Mouse (Mus musculus) liver, embryonic 14.5 days (tissue): ENCODE measurements around the gene Rfx4. TPM values are rescaled to one million over a fixed set of nuclear protein-coding genes. Genes with fewer than 3 reads are reported as not detected.

Experiments
- ATAC-seq: fragments of 200-750 bp; cut with Nextera tagmentation; 2 replicates; pipeline ENCODE4 v1.8.0; 2017; ENCODE audit warnings: moderate number of reproducible peaks, mild to moderate bottlenecking, moderate library complexity; ENCODE audit not compliant: insufficient read depth
- DNase-seq, 3 experiments: peaks; one replicate each; pipeline ENCODE4 v3.0.0-alpha.2; 2012 to 2013; ENCODE audit warnings: low read depth in 3 of 3, low spot score in 3 of 3
- H3K27ac ChIP-seq: fragments of 300-500 bp; sonication (generic); 2 replicates; pipeline ENCODE4 v1.5.1; 2014; ENCODE audit warnings: moderate library complexity, mild to moderate bottlenecking, control low read depth, inconsistent platforms
- H3K27me3 ChIP-seq: fragments of 300-500 bp; sonication (generic); 2 replicates; pipeline ENCODE4 v1.6.1; 2014; ENCODE audit warnings: mild to moderate bottlenecking, low read length, moderate library complexity; ENCODE audit not compliant: control insufficient read depth, insufficient read depth
- H3K36me3 ChIP-seq: fragments of 300-500 bp; sonication (generic); replicated peaks from 2 replicates; pipeline ENCODE4 v1.6.1; 2014; ENCODE audit warnings: low read depth; ENCODE audit not compliant: control insufficient read depth, insufficient read depth
- H3K4me1 ChIP-seq, 2 experiments: fragments of 200-500 bp in 1 of 2; fragments of 300-500 bp in 1 of 2; sonication (generic) in 1 of 2; replicated peaks; 2 replicates each; pipeline ENCODE4 v1.6.1; 2012 to 2014; ENCODE audit warnings: antibody characterized with exemption in 1 of 2, inconsistent platforms in 1 of 2, low read length in 1 of 2; ENCODE audit not compliant: control insufficient read depth in 2 of 2, insufficient read depth in 2 of 2
- H3K4me2 ChIP-seq: fragments of 300-500 bp; sonication (generic); 2 replicates; pipeline ENCODE4 v1.6.1; 2014; ENCODE audit warnings: low read depth, mild to moderate bottlenecking, control low read depth, moderate library complexity
- H3K4me3 ChIP-seq, 2 experiments: fragments of 200-500 bp in 1 of 2; fragments of 300-500 bp in 1 of 2; sonication (generic) in 1 of 2; 2 replicates each; pipeline ENCODE4 v1.5.1; 2012 to 2014; ENCODE audit warnings: low read depth in 2 of 2, low read length in 2 of 2, mild to moderate bottlenecking in 2 of 2, control low read depth in 1 of 2, inconsistent platforms in 1 of 2, moderate library complexity in 1 of 2; ENCODE audit not compliant: insufficient read depth in 1 of 2
- H3K9ac ChIP-seq: fragments of 300-500 bp; sonication (generic); replicated peaks from 2 replicates; pipeline ENCODE4 v1.6.1; 2014; ENCODE audit warnings: mild to moderate bottlenecking, control low read depth, moderate library complexity
- H3K9me3 ChIP-seq: fragments of 300-500 bp; sonication (generic); 2 replicates; pipeline ENCODE4 v1.6.1; 2016; ENCODE audit warnings: low read length, mixed read lengths; ENCODE audit not compliant: control insufficient read depth
- CTCF ChIP-seq: IDR thresholded peaks from 2 replicates; pipeline ENCODE4 v1.5.1; 2016; ENCODE audit warnings: antibody characterized with exemption, low read depth, control low read depth
- EP300 ChIP-seq: IDR thresholded peaks from 2 replicates; pipeline ENCODE4 v1.6.1; 2016; ENCODE audit warnings: antibody characterized with exemption, low read depth
- WGBS: fragments of 180-500 bp; shearing (Covaris S2); extraction: QIAGEN DNeasy Blood & Tissue Kit; methylation state at CpG from one replicate; pipeline ENCODE4 v1.1.7; 2014; ENCODE audit not compliant: insufficient replicate concordance; 5-methylcytosine and 5-hydroxymethylcytosine counted together
- polyA plus RNA-seq, 2 experiments: library from polyadenylated mRNA; depleted of rRNA in 1 of 2; stranded (reverse) in 1 of 2; unstranded in 1 of 2; fragments of >200 nt; fragmentation: Nextera tagmentation in 1 of 2; extraction: Ambion mirVana in 1 of 2; gene quantifications; 2 replicates each; pipeline versions ENCODE4 v1.2.1 to v1.2.3; 2012 to 2014

Gene Rfx4
- polyA plus RNA-seq, 2 experiments, result not detected

DNA sequence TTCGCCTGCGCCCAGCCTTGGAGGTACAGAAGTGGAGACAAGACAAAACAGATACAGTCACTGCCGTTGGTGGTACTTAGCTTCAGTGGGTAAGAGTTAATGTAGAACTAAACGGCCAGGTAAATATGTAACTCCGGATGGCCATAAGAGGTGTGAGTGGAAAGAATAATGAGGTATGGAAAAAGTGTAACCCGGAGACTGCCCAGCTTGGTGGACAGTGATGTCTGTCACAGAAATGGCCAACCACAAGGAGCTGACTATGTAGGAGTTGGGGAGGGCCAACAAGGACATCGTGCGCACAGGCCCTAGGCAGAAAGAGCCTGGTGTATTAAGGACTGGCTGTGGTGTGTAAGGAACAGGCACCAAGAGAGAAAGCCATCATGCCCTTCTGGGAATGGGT, 130.9 kb downstream of the Rfx4 start:
- Histone ChIP-seq H3K4me1 (peaks cover 0 to 17% of the 10 kb centered on the region in 2 experiments; a peak in 2 of 4 replicates), H3K27ac (no peak overlapping the region), H3K4me3 (no peak overlapping the region), H3K4me2 (no peak overlapping the region), H3K27me3 (no peaks in the 10 kb centered on the region), H3K36me3 (no peaks in the 10 kb centered on the region), H3K9me3 (no peaks in the 10 kb centered on the region), H3K9ac (no peak overlapping the region)
- WGBS, result 61% methylated on average over 8 of the region's 8 CpGs
- DNase-seq (no peak), ATAC-seq (no peak)
- no peak for TF ChIP-seq CTCF
- TF ChIP-seq EP300, result no peak

DNA sequence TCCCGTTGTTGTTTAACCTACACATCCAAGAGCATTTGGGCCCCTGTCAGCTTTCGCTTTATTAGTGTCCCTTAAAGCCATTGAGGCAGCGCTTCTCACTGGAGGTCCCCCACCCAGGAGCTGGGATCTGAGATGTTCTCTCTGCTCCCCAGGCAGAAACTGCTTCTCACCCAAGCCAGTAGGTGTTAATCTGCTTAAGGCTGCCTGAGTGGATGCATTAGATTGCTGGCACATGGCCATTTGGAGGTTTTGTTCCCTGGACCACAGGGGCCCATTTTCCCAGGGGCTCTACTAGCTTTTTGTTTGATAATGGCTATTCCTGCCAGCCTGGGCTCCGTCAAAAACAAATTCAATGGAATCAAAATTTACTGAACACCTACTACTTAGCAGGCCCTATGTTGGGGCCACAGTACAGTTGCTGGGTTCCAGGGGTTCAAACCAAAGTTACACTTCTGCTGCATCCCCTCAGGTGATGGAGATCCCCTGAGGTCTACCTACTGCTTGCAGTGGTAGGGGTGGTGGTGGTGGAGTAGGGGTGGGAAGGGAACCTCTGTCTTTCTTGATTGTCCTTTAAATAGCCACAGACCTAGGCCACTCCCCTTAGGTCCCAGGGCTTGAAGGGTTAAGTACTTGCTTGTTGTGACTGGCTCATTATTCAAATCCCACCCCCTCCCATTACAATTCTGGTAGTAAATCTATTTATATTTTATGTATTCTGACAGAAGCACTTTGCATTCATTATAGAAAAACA, 133.4 kb downstream of the Rfx4 start:
- no peaks in the 10 kb centered on the region for H3K27me3 ChIP-seq
- no peak overlapping the region for H3K27ac ChIP-seq
- no peaks in the 10 kb centered on the region for H3K9me3 ChIP-seq
- H3K36me3 ChIP-seq, result no peaks in the 10 kb centered on the region
- H3K9ac ChIP-seq, result no peak overlapping the region
- no peak for ATAC-seq
- H3K4me1 ChIP-seq, result peaks cover 0 to 17% of the 10 kb centered on the region in 2 experiments; a peak in 2 of 4 replicates
- H3K4me2 ChIP-seq, result no peak overlapping the region
- 62% methylated on average over 4 of the region's 4 CpGs for WGBS
- no peak overlapping the region for H3K4me3 ChIP-seq
- TF ChIP-seq EP300, result no peak
- no peak for TF ChIP-seq CTCF
- no peak for DNase-seq

DNA sequence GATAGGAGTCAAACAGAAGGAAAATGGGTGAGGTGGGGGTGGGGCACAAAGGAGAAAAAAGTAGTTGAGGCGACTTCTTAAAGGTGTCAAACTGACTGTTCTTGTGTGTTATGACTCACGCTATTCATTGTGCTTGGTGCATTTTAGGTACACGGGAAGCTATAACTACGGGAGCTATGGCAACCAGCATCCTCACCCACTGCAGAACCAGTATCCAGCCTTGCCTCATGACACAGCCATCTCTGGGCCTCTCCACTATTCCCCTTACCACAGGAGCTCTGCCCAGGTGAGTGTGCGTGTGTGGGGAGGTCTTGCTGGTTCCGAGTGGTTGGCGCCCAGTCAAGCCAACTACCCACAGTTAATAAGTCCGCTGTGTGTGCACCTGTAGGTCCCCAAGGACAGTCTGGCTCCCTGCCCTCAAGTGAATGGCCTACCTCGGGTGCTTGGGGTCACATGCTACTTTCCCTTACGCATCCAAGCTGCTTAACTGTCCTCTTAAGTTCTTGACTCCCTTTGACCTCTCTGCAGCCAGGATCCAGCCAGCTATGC, 140.0 kb downstream of the Rfx4 start:
- H3K4me3 ChIP-seq, result no peak overlapping the region
- H3K4me2 ChIP-seq, result no peak overlapping the region
- H3K4me1 ChIP-seq, result peaks cover 0 to 15% of the 10 kb centered on the region in 2 experiments; a peak in 2 of 4 replicates
- H3K27me3 ChIP-seq, result no peaks in the 10 kb centered on the region
- H3K9me3 ChIP-seq, result no peaks in the 10 kb centered on the region
- 68% methylated on average over 10 of the region's 10 CpGs for WGBS
- H3K36me3 ChIP-seq, result no peaks in the 10 kb centered on the region
- ATAC-seq, result no peak
- DNase-seq, result no peak
- H3K9ac ChIP-seq, result no peak overlapping the region
- H3K27ac ChIP-seq, result no peak overlapping the region
- TF ChIP-seq EP300, result no peak
- no peak for TF ChIP-seq CTCF

DNA sequence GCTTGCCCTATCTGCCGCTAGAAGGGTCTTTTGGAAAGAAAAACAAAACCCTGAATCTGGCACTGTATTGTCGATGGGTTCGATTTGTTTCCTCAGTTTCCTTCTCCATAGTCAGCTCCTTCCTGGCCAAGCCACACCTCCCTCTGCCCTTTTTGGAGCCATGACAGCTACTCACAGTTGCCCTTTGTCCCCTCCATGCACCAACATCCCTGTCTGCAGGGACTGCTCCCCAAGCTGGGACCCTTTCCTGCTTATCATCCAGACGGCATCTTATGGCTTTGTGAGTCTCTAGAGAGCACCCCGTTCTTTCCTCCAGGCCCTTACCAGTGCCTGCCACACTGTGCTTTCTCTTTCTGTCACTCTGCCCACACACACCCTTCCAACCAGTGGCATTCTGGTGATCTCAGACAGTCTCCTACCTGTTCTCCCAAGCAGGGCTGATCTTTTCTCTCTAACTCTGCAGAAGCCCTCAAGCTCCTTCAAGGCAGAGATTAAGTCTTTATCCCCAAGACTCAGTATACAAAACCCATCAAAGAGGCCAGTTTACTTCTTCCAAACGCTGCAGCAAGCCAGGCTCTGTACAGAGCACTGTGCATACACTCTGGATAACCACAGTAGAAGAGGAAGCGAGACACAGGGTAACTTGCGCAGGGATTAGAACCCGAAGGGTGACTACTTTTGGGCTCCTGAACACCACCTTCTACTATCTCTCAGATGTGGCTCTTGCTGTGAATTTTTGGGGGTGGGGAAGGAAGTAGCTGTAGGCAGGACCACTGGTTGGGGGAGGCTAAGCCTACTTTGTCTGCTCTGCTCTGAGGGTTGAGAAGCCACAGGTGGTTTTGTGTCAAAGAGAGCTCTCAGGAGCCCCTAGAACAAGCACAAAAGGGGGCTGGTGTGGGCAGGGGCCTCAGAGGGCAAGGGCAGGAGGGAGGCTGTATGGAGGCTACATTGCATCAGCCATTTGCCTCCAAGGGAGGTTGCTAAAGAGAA, 141.4 kb downstream of the Rfx4 start:
- Histone ChIP-seq H3K36me3 (no peaks in the 10 kb centered on the region), H3K27ac (no peak overlapping the region), H3K4me1 (peaks cover 0 to 18% of the 10 kb centered on the region in 2 experiments; a peak in 2 of 4 replicates), H3K4me2 (no peak overlapping the region), H3K4me3 (no peak overlapping the region), H3K9me3 (no peaks in the 10 kb centered on the region), H3K9ac (no peak overlapping the region), H3K27me3 (no peaks in the 10 kb centered on the region)
- TF ChIP-seq EP300 (no peak), CTCF (no peak)
- ATAC-seq, result no peak
- no peak for DNase-seq
- 32% methylated on average over 9 of the region's 9 CpGs for WGBS
